Mouse (Mus musculus): ENCODE measurements around the gene Glg1.
A peak's percentile ranks its signal among the peaks of the same experiment; 100 is the strongest.
"Not testable (repeated sequence)": the region's sequence is repeated elsewhere in the genome, so short reads cannot be mapped to it uniquely, and the experiment has no call there.

The Glg1 gene

DNA sequence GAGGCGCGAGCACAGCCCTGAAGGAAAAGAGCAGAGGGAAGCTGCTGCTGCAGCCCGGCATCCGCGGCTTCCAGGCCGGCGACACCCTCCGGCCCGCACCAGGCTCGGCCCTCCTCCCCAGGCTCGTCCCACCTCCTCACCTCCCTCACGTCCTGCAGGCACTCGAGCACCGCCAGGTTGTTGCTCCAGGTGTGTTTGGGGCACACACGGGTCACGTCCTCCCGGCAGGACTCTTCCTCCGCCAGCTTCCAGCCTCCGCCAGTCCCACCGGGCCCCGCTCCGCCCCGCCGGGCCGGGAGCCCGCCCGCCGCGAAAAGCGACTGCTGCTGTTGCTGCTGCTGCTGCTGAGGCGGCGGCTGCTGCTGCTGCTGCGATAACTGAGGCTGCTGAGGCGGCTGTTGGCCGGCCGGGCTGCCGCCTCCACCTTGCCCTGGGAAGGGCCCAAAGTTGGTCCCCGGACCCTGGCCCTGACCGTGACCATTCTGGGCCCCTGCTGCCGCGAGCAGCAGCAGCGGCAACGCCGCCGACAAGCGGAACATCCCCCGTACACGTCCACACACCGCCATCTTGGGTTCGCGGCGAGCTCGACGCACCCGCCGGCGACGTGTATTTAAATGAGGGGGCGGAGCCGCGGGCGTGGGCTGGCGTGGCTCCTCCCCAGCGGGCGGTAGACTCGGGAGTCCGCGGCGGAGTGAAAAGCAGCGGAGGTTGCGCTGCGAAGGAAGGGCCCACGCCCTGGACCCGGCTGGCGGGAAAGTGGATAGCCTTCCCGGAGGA is at the start of gene Glg1:
TSS of gene Glg1 (minus strand) at position 586 of the 777 bp plus-strand sequence.
- DNase-seq (ENCODE audit: low spot score in 2 of 2) = peak; percentile 95 to 98

DNA sequence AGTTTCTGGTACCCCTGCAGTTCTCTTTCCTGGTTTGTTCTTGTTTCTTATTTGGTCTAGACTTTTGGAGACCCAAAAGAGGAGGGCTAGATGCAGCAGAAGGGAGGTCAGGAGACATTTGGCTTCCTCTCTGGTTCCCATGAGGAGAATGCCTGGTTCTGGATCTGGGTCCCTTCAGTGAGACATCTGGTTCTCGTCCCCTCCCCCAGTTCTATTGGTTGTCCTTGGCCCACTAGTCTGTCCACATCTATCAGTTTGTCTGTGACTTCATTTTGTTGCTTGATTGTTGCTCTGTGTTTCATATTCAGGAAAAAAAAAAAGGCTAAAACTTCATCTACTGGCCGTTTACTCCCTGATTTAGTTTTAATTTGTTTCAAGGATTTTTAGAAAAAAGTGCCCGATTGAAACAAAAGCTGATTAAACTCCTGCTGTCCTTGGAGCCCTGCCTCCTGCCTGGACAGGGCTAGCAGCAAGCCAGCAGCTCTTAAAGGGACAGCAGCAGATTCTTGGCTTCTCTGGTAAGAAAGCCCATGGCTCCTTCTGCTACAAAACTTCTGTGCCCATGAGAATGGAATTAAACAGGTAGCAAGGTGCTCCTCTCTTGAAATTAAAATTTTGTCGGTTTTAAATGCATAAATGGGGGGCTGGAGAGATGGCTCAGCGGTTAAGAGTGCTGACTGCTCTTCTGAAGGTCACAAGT is 46.2 kb upstream of the Glg1 start:
- DNase-seq (ENCODE audit: low spot score in 2 of 2) = no peak

GRCm38 (mm10) chr8:111304359-111304758 is 45.3 kb upstream of the Glg1 start:
- DNase-seq (ENCODE audit: low spot score in 2 of 2) = no peak

DNA sequence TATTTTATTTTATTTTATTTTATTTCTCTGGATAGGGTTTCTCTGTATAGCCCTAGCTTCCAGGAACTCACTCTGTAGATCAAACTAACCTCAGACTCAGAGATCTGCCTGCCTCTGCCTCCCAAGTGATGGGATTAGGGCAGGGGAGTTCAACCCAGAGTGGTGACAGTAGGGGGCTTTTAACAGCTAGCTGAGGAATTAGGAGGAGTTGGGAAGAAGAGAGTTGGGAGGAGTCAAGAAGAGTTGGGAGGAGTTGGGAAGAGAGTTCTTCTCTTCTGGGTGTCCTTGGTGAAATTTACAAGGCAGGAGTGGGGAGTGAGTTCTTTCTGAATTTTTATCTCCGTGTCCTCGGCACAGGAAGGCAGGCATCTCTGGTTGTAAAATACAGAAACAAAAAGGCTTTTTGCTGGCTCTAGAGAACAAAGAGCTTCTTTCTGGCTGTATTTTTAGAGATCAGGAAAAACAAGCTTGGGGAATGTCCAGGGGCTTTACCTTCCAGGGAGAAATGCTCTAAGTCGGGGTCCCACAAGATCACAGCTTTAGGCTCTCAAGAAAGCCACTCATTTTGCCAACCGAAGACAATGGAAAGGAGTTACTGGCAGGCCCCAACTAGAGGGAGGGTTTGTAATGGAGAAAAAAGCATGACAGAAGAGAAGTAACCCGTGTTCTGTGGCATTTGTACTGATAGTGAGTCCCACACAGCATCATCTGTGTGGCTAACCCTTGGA is 44.2 kb upstream of the Glg1 start:
- DNase-seq (ENCODE audit: low spot score in 2 of 2) = not testable (repeated sequence)

- peak in 1 of 2 experiments; percentile 17 for DNase-seq (ENCODE audit: low spot score in 2 of 2)
These were observed 41.9 kb upstream of the Glg1 start for GRCm38 (mm10) chr8:111300597-111301546.

- peak; percentile 95 to 97 for DNase-seq (ENCODE audit: low spot score in 2 of 2)
These were observed 41.0 kb upstream of the Glg1 start, which contains the start of gene Rfwd3 for GRCm38 (mm10) chr8:111299821-111300568. TSS of gene Rfwd3 (minus strand) at chr8:111300222.

- peak; percentile 78 to 91 for DNase-seq (ENCODE audit: low spot score in 2 of 2)
These were observed 40.4 kb upstream of the Glg1 start for GRCm38 (mm10) chr8:111299363-111299820.

GRCm38 (mm10) chr8:111298011-111298410 is 39.0 kb upstream of the Glg1 start:
- DNase-seq (ENCODE audit: low spot score in 2 of 2) = no peak

- no peak for DNase-seq (ENCODE audit: low spot score in 2 of 2)
These were observed 32.7 kb upstream of the Glg1 start for GRCm38 (mm10) chr8:111291733-111292132.

GRCm38 (mm10) chr8:111290586-111290985 is 31.6 kb upstream of the Glg1 start:
- no peak for DNase-seq (ENCODE audit: low spot score in 2 of 2)

- no peak for DNase-seq (ENCODE audit: low spot score in 2 of 2)
These were observed 26.6 kb upstream of the Glg1 start for GRCm38 (mm10) chr8:111285603-111286002.

GRCm38 (mm10) chr8:111282093-111282492 is 23.1 kb upstream of the Glg1 start:
- DNase-seq (ENCODE audit: low spot score in 2 of 2) = no peak

DNA sequence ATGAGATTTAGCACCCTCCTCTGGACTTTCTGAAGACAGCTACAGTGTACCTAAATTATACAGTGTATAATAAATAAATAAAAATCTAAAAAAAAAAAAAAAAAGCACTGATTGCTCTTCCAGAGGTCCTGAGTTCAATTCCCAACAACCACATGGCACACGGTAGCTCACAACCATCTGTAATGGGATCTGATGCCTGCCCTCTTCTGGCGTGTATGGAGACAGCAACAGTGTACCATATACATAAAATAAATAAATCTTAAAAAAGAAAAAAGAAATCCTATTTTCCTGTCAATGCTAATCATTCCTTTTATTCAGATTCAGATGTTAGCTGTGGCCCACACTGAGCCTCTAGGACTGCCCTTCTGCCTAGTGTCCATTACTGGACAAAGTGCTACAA is 9.3 kb upstream of the Glg1 start:
- DNase-seq (ENCODE audit: low spot score in 2 of 2) = no peak

DNA sequence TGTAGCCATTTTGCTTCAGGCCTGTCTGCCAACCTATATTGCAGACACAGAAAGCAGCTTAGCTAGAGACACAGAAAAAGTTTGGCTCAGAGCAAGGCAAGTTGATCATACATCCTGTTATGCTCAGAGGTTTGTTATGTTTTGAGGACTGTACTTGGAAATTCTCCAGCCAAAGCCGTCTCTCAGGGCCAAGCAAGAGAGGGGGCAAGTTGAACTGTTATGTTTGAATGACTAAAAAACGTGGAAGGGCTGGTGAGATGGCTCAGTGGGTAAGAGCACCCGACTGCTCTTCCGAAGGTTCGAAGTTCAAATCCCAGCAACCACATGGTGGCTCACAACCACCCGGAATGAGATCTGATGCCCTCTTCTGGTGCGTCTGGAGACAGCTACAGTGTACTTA is 7.1 kb upstream of the Glg1 start:
- not testable (repeated sequence) for DNase-seq (ENCODE audit: low spot score in 2 of 2)

DNA sequence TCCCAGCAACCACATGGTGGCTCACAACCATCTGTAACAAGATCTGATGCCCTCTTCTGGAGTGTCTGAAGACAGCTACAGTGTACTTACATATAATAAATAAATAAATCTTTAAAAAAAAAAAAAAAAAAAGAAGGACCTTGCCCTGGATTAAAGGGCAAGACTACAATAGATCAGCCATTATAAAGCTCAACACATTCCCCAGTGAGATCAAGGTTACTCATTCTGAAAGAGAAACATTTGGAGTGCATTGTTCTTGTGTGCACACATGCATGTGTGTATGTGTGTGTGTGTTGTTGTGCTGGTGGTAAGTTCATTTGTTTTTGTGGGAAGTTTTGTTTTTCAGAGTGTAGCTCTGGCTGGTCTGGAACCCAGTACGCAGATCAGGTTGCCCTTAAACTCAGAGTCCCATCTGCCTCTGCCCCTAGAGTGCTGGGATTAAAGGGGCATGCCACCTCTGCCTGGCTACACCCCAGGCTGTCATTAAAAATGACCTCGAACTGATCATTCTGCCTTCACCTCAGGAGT is 5.7 kb upstream of the Glg1 start:
- no peak for DNase-seq (ENCODE audit: low spot score in 2 of 2)

- no peak for DNase-seq (ENCODE audit: low spot score in 2 of 2)
These were observed 3.0 kb upstream of the Glg1 start for GRCm38 (mm10) chr8:111261981-111262381.

- DNase-seq (ENCODE audit: low spot score in 2 of 2) = no peak
These were observed 1.2 kb upstream of the Glg1 start for GRCm38 (mm10) chr8:111260251-111260650.

GRCm38 (mm10) chr8:111259408-111259741 is 359 bp upstream of the Glg1 start:
- DNase-seq (ENCODE audit: low spot score in 2 of 2) = no peak

DNA sequence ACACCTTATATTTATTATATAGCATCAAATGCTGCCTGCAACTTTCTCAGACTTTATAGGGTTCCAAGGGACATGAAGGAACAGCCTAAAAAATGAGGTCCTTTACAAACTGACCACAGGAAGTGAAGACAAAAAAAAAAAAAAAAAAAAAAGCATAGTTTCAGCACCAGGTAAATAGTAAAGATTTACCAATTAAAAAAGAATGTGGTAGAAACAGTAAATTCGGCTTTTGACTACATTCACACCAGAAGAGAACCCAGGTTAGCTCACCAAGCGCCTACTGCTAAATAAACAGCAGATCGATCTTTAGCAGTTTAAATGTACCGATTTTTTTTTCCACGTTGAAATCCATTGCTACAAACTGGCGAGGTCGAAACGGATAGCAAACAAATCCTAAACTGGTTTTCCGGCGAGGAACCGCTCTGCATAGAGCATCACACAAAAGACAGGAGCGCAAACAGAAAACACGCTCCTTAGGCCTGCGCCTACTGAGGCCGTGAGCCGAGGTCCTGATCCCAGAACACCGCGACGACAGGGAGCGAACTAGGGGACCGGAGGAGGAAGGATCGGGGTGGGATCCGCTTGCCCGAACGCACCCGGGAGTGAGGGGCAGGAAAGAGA is 896 bp downstream of the Glg1 start:
- DNase-seq (ENCODE audit: low spot score in 2 of 2) = no peak
